Mouse (Mus musculus) lung, embryonic 16.5 days (tissue): ENCODE results near the gene Hist2h2be. TPM values are rescaled to one million over a fixed set of nuclear protein-coding genes. Genes with fewer than 3 reads are reported as not detected.
A peak's percentile ranks its signal among the peaks of the same experiment; 100 is the strongest.
"Not testable (repeated sequence)": the region's sequence is repeated elsewhere in the genome, so short reads cannot be mapped to it uniquely, and the experiment has no call there.

Experiments used
- ATAC-seq: fragments of 200-750 bp; cut with Nextera tagmentation; 2 replicates; pipeline ENCODE4 v1.8.0; 2017; ENCODE audit warnings: low read depth, mild to moderate bottlenecking, moderate library complexity
- H3K27ac ChIP-seq: fragments of 300-500 bp; sonication (generic); 2 replicates; pipeline ENCODE4 v1.5.1; 2014; ENCODE audit warnings: mild to moderate bottlenecking, control low read depth, low read length
- H3K27me3 ChIP-seq: fragments of 300-500 bp; sonication (generic); 2 replicates; pipeline ENCODE4 v1.6.1; 2014; ENCODE audit warnings: low read depth, low read length, mixed read lengths; ENCODE audit not compliant: control insufficient read depth, insufficient read depth
- H3K36me3 ChIP-seq: fragments of 300-500 bp; sonication (generic); 2 replicates; pipeline ENCODE4 v1.6.1; 2014; ENCODE audit warnings: low read length; ENCODE audit not compliant: control insufficient read depth, insufficient read depth
- H3K4me1 ChIP-seq: fragments of 300-500 bp; sonication (generic); replicated peaks from 2 replicates; pipeline ENCODE4 v1.6.1; 2014; ENCODE audit warnings: low read length, mixed read lengths; ENCODE audit not compliant: control insufficient read depth, insufficient read depth
- H3K4me2 ChIP-seq: fragments of 300-500 bp; sonication (generic); 2 replicates; pipeline ENCODE4 v1.6.1; 2014; ENCODE audit warnings: low read depth, low read length, control low read depth
- H3K4me3 ChIP-seq: fragments of 300-500 bp; sonication (generic); 2 replicates; pipeline ENCODE4 v1.5.1; 2014; ENCODE audit warnings: mild to moderate bottlenecking, low read length, control low read depth
- H3K9ac ChIP-seq: fragments of 300-500 bp; sonication (generic); 2 replicates; pipeline ENCODE4 v1.6.1; 2014; ENCODE audit warnings: low read length, control low read depth
- H3K9me3 ChIP-seq: fragments of 300-500 bp; sonication (generic); 2 replicates; pipeline ENCODE4 v1.6.1; 2016; ENCODE audit warnings: low read length; ENCODE audit not compliant: control insufficient read depth
- WGBS: fragments of 180-500 bp; shearing (Covaris S2); extraction: QIAGEN DNeasy Blood & Tissue Kit; methylation state at CpG from one replicate; pipeline ENCODE4 v1.1.7; 2014; 5-methylcytosine and 5-hydroxymethylcytosine counted together
- polyA plus RNA-seq: library from polyadenylated mRNA; unstranded; fragments of >200 nt; fragmentation: Nextera tagmentation; extraction: Ambion mirVana; gene quantifications from 2 replicates; pipeline ENCODE4 v1.2.1, GENCODE M21; 2015

The Hist2h2be gene
- polyA plus RNA-seq, 1 experiment from 2014 or later = 8.8 TPM

DNA sequence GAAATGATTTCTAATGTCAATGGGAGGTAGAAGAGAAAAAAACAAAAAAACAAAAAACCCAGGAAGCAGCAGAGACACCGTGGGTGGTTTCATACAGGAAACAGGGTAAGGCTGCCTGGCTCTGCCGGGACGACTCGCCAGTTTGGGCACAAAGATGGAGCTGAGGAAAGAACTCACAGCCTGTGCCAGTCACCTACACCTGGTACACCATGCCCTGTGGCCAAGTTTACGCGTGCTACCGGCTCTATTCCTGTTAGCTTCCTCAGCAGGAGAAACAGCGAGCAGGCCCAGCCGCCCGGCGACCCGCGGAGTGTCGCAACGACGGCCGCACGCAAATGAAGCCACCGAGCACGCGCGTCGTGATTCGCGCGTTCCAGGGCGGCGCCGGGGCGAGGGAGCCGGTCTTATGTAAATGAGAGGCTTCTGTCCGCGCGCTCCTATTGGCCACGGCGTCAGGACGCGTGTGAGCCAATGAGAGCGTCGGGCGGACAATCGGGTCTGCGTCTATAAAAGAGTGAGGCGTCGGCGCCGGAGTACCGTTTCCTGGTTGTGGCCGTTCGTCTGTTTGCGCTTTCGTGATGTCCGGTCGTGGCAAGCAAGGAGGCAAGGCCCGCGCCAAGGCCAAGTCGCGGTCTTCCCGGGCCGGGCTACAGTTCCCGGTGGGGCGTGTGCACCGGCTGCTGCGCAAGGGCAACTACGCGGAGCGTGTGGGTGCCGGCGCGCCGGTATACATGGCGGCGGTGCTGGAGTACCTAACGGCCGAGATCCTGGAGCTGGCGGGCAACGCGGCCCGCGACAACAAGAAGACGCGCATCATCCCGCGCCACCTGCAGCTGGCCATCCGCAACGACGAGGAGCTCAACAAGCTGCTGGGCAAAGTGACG lies 24.3 kb downstream of the Hist2h2be start, which contains the start of gene Hist2h2aa1:
Hist2h2aa1 (plus strand) TSS at position 495 of the 884 bp plus-strand sequence.
- peaks cover 26% of the 10 kb centered on the region for H3K4me1 ChIP-seq
- WGBS = under 1% methylated on average over 33 of the region's 88 CpGs
- ATAC-seq = peak; percentile 87
- peak within 1 kb of the TSS; percentile 67 for H3K4me2 ChIP-seq
- H3K9me3 ChIP-seq, H3K36me3 ChIP-seq, H3K27me3 ChIP-seq: not testable (repeated sequence)
- H3K9ac ChIP-seq = peak within 1 kb of the TSS; percentile 87
- peak within 1 kb of the TSS; percentile 58 for H3K4me3 ChIP-seq
- peak within 1 kb of the TSS; percentile 99 for H3K27ac ChIP-seq

GRCm38 (mm10) chr3:96246018-96246417 lies 25.1 kb downstream of the Hist2h2be start:
- not testable (repeated sequence) for ATAC-seq, H3K9me3 ChIP-seq, H3K27me3 ChIP-seq, H3K36me3 ChIP-seq
- peaks cover 22% of the 10 kb centered on the region for H3K4me1 ChIP-seq
- WGBS = 0% methylated on average over 9 of the region's 21 CpGs
- peak overlapping the region; percentile 37 for H3K4me3 ChIP-seq
- peak overlapping the region; percentile 68; the same call in 1 of the 2 replicates for H3K27ac ChIP-seq
- peak overlapping the region; percentile 22; the same call in 1 of the 2 replicates for H3K4me2 ChIP-seq
- peak overlapping the region; percentile 50 for H3K9ac ChIP-seq

DNA sequence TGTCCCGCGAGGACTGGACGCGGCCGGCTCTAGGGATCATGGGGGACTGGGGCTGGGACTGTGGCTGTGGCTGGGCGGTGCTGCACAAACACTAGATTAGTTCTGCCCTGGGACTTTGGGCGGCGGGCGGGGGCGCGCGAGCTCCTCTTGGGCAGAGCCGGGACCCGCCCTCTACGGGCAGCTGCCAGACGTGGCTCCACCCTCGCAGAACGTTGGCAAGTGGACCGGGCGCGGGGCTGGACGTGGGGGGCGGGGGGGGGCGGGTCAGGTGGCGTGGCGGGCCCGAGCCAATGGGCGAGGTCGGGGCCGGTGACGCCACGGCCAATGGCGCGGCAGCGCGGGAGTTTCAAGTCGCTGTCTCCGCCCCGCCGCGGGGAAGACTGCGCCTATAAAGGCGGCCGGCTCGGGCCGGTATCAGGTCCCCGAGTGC lies 25.5 kb downstream of the Hist2h2be start, which contains the start of gene Hist2h3c1:
Hist2h3c1 (plus strand) TSS at position 259 of the 430 bp plus-strand sequence.
- not testable (repeated sequence) for H3K27me3 ChIP-seq

GRCm38 (mm10) chr3:96247356-96248140 lies 26.6 kb downstream of the Hist2h2be start:
- Histone ChIP-seq H3K36me3 (no peaks in the 10 kb centered on the region), H3K27me3 (no peaks in the 10 kb centered on the region; the same call in 1 of the 2 replicates), H3K4me2 (peak overlapping the region; percentile 46), H3K4me1 (peaks cover 19% of the 10 kb centered on the region), H3K27ac (peak overlapping the region; percentile 29; the same call in 1 of the 2 replicates), H3K9ac (peak overlapping the region; percentile 68), H3K9me3 (no peaks in the 10 kb centered on the region), H3K4me3 (peak overlapping the region; percentile 53)
- 3% methylated on average over 11 of the region's 11 CpGs for WGBS
- ATAC-seq = no peak

More for the DNA sequence above, 25.5 kb downstream of the Hist2h2be start, which contains the start of gene Hist2h3c1:
- WGBS = no CpG with 5 or more reads among the region's 47 CpGs
- ATAC-seq = peak; percentile 92
- Histone ChIP-seq H3K4me3 (peak within 1 kb of the TSS; percentile 53), H3K4me1 (peaks cover 19% of the 10 kb centered on the region), H3K9ac (peak within 1 kb of the TSS; percentile 68), H3K4me2 (peak within 1 kb of the TSS; percentile 46), H3K27ac (peak within 1 kb of the TSS; percentile 68; the same call in 1 of the 2 replicates)
- H3K36me3 ChIP-seq, H3K9me3 ChIP-seq: not testable (repeated sequence)

DNA sequence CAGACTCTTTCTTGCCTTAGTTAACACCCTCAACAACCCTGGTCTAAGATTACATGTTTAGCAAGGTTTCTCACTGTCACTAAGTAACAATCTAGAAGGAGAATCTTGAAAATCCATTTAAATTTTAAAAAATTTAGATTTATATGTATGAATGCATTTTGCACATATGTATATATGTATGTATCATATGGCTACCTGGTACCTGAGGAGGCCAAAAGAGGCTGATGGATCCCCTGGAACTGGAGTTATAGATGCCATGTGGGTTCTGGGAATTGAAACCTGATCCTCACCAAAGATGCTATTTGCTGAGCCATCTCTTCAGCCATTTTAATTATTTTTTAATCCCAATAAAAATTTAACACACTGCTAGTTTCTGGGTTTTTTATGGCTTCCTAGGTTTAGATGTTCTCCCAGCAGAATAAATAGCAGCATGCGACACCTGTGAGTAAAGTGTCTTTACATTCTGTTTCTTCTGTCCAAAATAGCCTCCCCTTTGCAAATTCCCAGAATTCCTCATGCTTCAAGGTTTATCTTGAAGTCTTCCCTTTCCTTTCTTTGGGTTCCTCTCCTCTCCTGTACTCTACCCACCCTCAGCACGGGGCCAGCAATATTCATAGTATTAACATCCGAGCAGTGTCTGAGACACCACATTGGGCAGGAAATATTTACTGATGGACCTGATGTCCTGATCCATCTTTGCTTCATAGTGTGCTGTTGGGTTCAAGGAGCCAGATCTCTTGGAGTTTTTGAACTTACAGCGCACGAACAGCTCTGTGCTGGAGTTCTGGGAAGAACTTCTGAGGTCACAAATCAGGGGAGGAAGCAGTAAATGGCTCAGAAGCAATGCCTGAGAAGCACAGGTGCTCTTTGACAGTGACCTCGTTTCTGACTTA lies 27.5 kb downstream of the Hist2h2be start:
- H3K36me3 ChIP-seq = no peaks in the 10 kb centered on the region
- peak overlapping the region; percentile 53 for H3K4me3 ChIP-seq
- H3K27ac ChIP-seq = no peak overlapping the region
- H3K4me1 ChIP-seq = peaks cover 19% of the 10 kb centered on the region
- H3K9ac ChIP-seq = peak overlapping the region; percentile 68
- H3K4me2 ChIP-seq = peak overlapping the region; percentile 46
- H3K9me3 ChIP-seq = no peaks in the 10 kb centered on the region
- 31% methylated on average over 6 of the region's 6 CpGs for WGBS
- H3K27me3 ChIP-seq = peaks cover 6% of the 10 kb centered on the region; the same call in 1 of the 2 replicates
- no peak for ATAC-seq

DNA sequence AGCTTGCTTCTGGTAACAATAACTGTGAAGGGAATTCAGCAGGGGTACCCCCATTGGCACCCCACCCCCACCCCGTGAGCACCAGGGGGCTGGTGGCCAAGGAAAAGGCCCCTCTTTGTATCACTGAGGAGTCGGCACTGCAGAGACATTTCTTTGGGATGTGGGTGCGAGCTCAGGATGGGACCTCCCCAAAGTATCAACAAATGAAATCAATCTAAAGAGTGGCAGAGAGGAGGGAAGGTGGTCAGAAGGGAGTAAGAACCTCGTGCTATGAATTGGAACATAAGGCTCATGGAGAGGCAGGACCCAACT lies 28.1 kb downstream of the Hist2h2be start:
- Histone ChIP-seq H3K4me2 (peak overlapping the region; percentile 46), H3K36me3 (no peaks in the 10 kb centered on the region), H3K4me3 (peak overlapping the region; percentile 53), H3K9me3 (no peaks in the 10 kb centered on the region), H3K27me3 (peaks cover 9% of the 10 kb centered on the region; the same call in 1 of the 2 replicates), H3K9ac (peak overlapping the region; percentile 37), H3K4me1 (peaks cover 17% of the 10 kb centered on the region), H3K27ac (no peak overlapping the region)
- WGBS = 46% methylated on average over 4 of the region's 4 CpGs
- no peak for ATAC-seq

DNA sequence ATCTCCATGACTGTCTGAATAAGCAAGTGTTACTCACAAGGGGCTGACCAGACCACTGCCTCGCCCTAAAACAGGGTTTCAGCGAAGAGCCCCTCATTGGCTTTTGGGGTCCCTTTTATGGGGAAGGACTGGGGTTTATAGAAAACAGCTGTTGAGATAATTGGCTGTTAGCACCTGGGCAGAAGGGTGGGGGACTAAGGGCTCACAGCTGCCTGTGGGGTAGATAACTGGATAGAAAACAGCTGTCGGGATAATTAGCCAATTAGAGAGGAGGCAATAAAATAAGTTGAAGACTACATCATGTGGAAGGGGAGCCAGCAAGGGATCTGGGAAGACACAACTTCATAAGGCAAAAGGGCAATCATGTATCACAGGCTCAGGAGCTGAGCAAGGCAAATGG lies 30.0 kb downstream of the Hist2h2be start:
- ATAC-seq = no peak
- no peak overlapping the region for H3K9ac ChIP-seq
- peaks cover 20% of the 10 kb centered on the region for H3K27me3 ChIP-seq
- WGBS = 62% methylated on average over 3 of the region's 3 CpGs
- no peak overlapping the region for H3K4me3 ChIP-seq
- no peak overlapping the region for H3K27ac ChIP-seq
- no peaks in the 10 kb centered on the region for H3K9me3 ChIP-seq
- no peak overlapping the region for H3K4me2 ChIP-seq
- H3K36me3 ChIP-seq = no peaks in the 10 kb centered on the region
- peaks cover 14% of the 10 kb centered on the region for H3K4me1 ChIP-seq

GRCm38 (mm10) chr3:96251787-96252186 lies 30.9 kb downstream of the Hist2h2be start:
- WGBS = 79% methylated on average over 3 of the region's 3 CpGs
- H3K4me3 ChIP-seq = no peak overlapping the region
- peaks cover 20% of the 10 kb centered on the region for H3K27me3 ChIP-seq
- H3K9me3 ChIP-seq = no peaks in the 10 kb centered on the region
- H3K4me1 ChIP-seq = peaks cover 14% of the 10 kb centered on the region
- no peak overlapping the region for H3K9ac ChIP-seq
- no peak for ATAC-seq
- no peaks in the 10 kb centered on the region for H3K36me3 ChIP-seq
- H3K27ac ChIP-seq = no peak overlapping the region
- H3K4me2 ChIP-seq = no peak overlapping the region
